Mouse (Mus musculus) forebrain, embryonic 13.5 days (tissue): ENCODE results near the gene Zc3h6. TPM values are rescaled to one million over a fixed set of nuclear protein-coding genes. Genes with fewer than 3 reads are reported as not detected.

Experiments used
- ATAC-seq: fragments of 200-750 bp; cut with Nextera tagmentation; 2 replicates; pipeline ENCODE4 v1.8.0; 2017
- H3K27ac ChIP-seq: fragments of 300-500 bp; sonication (generic); 2 replicates; pipeline ENCODE4 v1.5.1; 2015; ENCODE audit warnings: inconsistent platforms, mild to moderate bottlenecking, moderate library complexity
- H3K27me3 ChIP-seq: fragments of 300-500 bp; sonication (generic); 2 replicates; pipeline ENCODE4 v1.6.1; 2015; ENCODE audit warnings: mild to moderate bottlenecking, inconsistent platforms
- H3K36me3 ChIP-seq: fragments of 300-500 bp; sonication (generic); 2 replicates; pipeline ENCODE4 v1.6.1; 2015; ENCODE audit warnings: mild to moderate bottlenecking, inconsistent platforms; ENCODE audit not compliant: poor library complexity, severe bottlenecking
- H3K4me1 ChIP-seq: fragments of 300-500 bp; sonication (generic); 2 replicates; pipeline ENCODE4 v1.6.1; 2015; ENCODE audit warnings: inconsistent platforms
- H3K4me2 ChIP-seq: fragments of 300-500 bp; sonication (generic); 2 replicates; pipeline ENCODE4 v1.6.1; 2015; ENCODE audit warnings: inconsistent platforms, mild to moderate bottlenecking, moderate library complexity
- H3K4me3 ChIP-seq: fragments of 300-500 bp; sonication (generic); 2 replicates; pipeline ENCODE4 v1.5.1; 2015; ENCODE audit warnings: mild to moderate bottlenecking, inconsistent platforms
- H3K9ac ChIP-seq: fragments of 300-500 bp; sonication (generic); 2 replicates; pipeline ENCODE4 v1.6.1; 2015; ENCODE audit warnings: mild to moderate bottlenecking, inconsistent platforms
- H3K9me3 ChIP-seq: fragments of 300-500 bp; sonication (generic); replicated peaks from 2 replicates; pipeline ENCODE4 v1.6.1; 2016; ENCODE audit warnings: inconsistent platforms
- WGBS: fragments of 180-500 bp; shearing (Covaris S2); methylation state at CpG from one replicate; pipeline ENCODE4 v1.1.7; 2015; 5-methylcytosine and 5-hydroxymethylcytosine counted together
- microRNA-seq: library from miRNA; unstranded; fragments of <30 nt; microRNA quantifications from one replicate; pipeline ENCODE4, GENCODE M21; 2016
- polyA plus RNA-seq: library from polyadenylated mRNA; unstranded; fragments of >200 nt; fragmentation: Nextera tagmentation; extraction: Ambion mirVana; gene quantifications from 2 replicates; pipeline ENCODE4 v1.2.1, GENCODE M21; 2015

Zc3h6 gene
- polyA plus RNA-seq, 1 experiment from 2014 or later = 4.4 TPM

DNA sequence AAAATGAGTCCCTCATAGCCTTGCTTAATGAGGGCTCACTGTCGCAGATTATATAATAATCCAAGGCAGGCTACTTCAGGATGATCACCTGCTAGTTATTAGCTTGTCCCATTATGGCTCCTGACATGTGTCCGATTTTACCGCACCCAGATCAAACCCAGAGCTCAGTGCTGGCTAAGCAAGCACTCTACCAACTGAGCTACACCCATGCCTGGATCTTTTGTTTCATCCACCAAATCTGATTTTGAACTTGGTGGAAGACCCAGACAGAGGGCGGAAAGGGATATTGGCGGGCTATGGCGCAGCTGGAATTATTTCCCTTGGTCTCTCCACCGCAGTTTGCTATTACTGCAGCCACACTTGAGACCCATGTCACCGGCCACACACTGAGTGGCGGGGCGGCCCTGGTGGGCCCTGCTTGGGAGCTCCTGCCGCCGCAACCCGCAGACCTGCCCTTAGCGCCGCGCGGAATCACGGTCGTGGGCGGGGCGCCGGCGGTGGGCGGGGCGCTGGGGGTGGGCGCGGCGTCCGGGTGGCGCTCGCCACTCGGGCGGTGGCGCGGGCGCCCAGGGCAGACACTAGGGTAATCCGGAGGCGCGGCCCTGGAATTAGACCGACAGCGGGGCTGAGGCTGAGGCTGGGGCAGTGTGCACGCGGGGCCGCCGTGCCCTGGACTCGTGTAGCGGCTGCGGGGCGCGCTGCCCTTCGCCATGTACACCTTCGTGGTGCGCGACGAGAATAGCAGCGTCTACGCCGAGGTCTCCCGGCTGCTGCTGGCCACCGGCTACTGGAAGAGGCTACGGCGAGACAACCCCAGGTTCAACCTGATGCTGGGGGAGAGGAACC, 98.5 kb downstream of the Zc3h6 start, which contains the start of gene Ttl:
Gene Ttl, plus strand, starts transcription at position 506 of the 846 bp plus-strand sequence.
- Histone ChIP-seq H3K27ac (peak within 1 kb of the TSS; percentile 27), H3K4me2 (peak within 1 kb of the TSS; percentile 72), H3K27me3 (no peaks in the 10 kb centered on the region), H3K9me3 (no peaks in the 10 kb centered on the region), H3K9ac (peak within 1 kb of the TSS; percentile 88), H3K4me3 (peak within 1 kb of the TSS; percentile 90), H3K36me3 (peaks cover 8% of the 10 kb centered on the region; the same call in 1 of the 2 replicates), H3K4me1 (peaks cover 35% of the 10 kb centered on the region)
- peak; percentile 97 for ATAC-seq
- 1% methylated on average over 61 of the region's 62 CpGs for whole genome bisulfite sequencing

DNA sequence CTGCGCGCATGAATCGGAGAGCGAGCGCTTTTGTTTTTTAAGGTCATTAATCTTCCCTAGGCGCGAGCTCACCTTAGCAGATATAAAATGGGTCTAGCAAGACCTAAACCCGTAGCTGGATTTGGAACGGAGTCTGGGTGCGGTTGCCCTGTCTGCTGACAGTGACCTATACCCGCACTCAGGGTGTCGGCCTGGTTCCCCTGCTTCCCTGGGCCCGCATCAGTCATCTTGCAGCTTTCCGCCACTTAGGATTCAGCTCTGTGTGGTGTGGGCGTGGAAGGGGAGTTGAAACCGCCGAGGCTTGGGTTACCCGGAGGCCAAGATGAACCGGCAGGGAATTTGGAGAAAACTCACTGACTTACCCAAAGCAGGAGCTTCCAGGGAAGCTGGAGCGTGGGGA, 99.1 kb downstream of the Zc3h6 start:
- WGBS = 1% methylated on average over 20 of the region's 20 CpGs
- Histone ChIP-seq H3K36me3 (peaks cover 8% of the 10 kb centered on the region; the same call in 1 of the 2 replicates), H3K4me2 (peak overlapping the region; percentile 72), H3K4me3 (peak overlapping the region; percentile 90), H3K9me3 (no peaks in the 10 kb centered on the region), H3K9ac (peak overlapping the region; percentile 88), H3K27ac (peak overlapping the region; percentile 27), H3K27me3 (no peaks in the 10 kb centered on the region), H3K4me1 (peaks cover 35% of the 10 kb centered on the region)
- peak; percentile 79 for ATAC-seq

Small RNA genes lying within 50 kb of the gene (microRNA-seq; reads per million reads assigned to microRNA genes)
- gene Gm22859 = not detected

Other genes starting within 250 kb of the Zc3h6 start
- 33.8 and 36.8 TPM in 2 replicates for gene Tmem87b, start 149.3 kb upstream of the Zc3h6 start, polyA plus RNA-seq
- gene Fbln7, start 104.4 kb upstream of the Zc3h6 start, polyA plus RNA-seq = 1.4 and 1.8 TPM in 2 replicates
- gene Zc3h8, start 23.3 kb upstream of the Zc3h6 start, polyA plus RNA-seq = 9.3 and 10.3 TPM in 2 replicates
- gene Gm10762, start 323 bp downstream of the Zc3h6 start, polyA plus RNA-seq = 24.1 and 24.8 TPM in 2 replicates
- gene Vinac1, start 80.8 kb downstream of the Zc3h6 start, polyA plus RNA-seq = 0.15 and 0.29 TPM in 2 replicates
- 21.9 and 23.4 TPM in 2 replicates for gene Ttl, start 98.5 kb downstream of the Zc3h6 start, polyA plus RNA-seq
- 20.4 and 20.6 TPM in 2 replicates for gene Polr1b, start 133.6 kb downstream of the Zc3h6 start, polyA plus RNA-seq
- 26.9 and 27.2 TPM in 2 replicates for gene Chchd5, start 162.3 kb downstream of the Zc3h6 start, polyA plus RNA-seq
- gene Slc20a1, start 231.4 kb downstream of the Zc3h6 start, polyA plus RNA-seq = 57.2 and 59.8 TPM in 2 replicates